Mouse (Mus musculus) liver, embryonic 11.5 days (tissue): ENCODE data around the gene Gpr157. TPM values are rescaled to one million over a fixed set of nuclear protein-coding genes. Genes with fewer than 3 reads are reported as not detected.

Experiments
- ATAC-seq: fragments of 200-750 bp; cut with Nextera tagmentation; replicated peaks from 2 replicates; pipeline ENCODE4 v1.8.0; 2017; ENCODE audit warnings: moderate number of reproducible peaks, mild to moderate bottlenecking, moderate TSS enrichment, moderate library complexity; ENCODE audit not compliant: low FRiP score
- DNase-seq: peaks from one replicate; pipeline ENCODE4 v3.0.0-alpha.2; 2017; ENCODE audit warnings: low spot score
- H3K27ac ChIP-seq: fragments of 300-500 bp; sonication (generic); 2 replicates; pipeline ENCODE4 v1.5.1; 2014; ENCODE audit warnings: mild to moderate bottlenecking, low read depth, low read length, control low read depth
- H3K27me3 ChIP-seq: fragments of 300-500 bp; sonication (generic); replicated peaks from 2 replicates; pipeline ENCODE4 v1.6.1; 2014; ENCODE audit warnings: low read length, mixed read lengths; ENCODE audit not compliant: control insufficient read depth, insufficient read depth
- H3K36me3 ChIP-seq: fragments of 300-500 bp; sonication (generic); 2 replicates; pipeline ENCODE4 v1.6.1; 2014; ENCODE audit warnings: mild to moderate bottlenecking, low read length, moderate library complexity, mixed read lengths; ENCODE audit not compliant: control insufficient read depth, insufficient read depth
- H3K4me1 ChIP-seq: fragments of 300-500 bp; sonication (generic); replicated peaks from 2 replicates; pipeline ENCODE4 v1.6.1; 2014; ENCODE audit warnings: low read length, mixed read lengths; ENCODE audit not compliant: control insufficient read depth, insufficient read depth
- H3K4me2 ChIP-seq: fragments of 300-500 bp; sonication (generic); 2 replicates; pipeline ENCODE4 v1.6.1; 2014; ENCODE audit warnings: mild to moderate bottlenecking, control low read depth, moderate library complexity
- H3K4me3 ChIP-seq: fragments of 300-500 bp; sonication (generic); 2 replicates; pipeline ENCODE4 v1.5.1; 2014; ENCODE audit warnings: low read depth, low read length, control low read depth
- H3K9ac ChIP-seq: fragments of 300-500 bp; sonication (generic); 2 replicates; pipeline ENCODE4 v1.6.1; 2014; ENCODE audit warnings: low read depth, low read length, control low read depth
- H3K9me3 ChIP-seq: fragments of 300-500 bp; sonication (generic); 2 replicates; pipeline ENCODE4 v1.6.1; 2016; ENCODE audit warnings: low read length, inconsistent platforms, mixed read lengths; ENCODE audit not compliant: control insufficient read depth
- WGBS: fragments of 180-500 bp; shearing (Covaris S2); extraction: QIAGEN DNeasy Blood & Tissue Kit; methylation state at CpG from one replicate; pipeline ENCODE4 v1.1.7; 2014; 5-methylcytosine and 5-hydroxymethylcytosine counted together
- polyA plus RNA-seq: library from polyadenylated mRNA; unstranded; fragments of >200 nt; fragmentation: Nextera tagmentation; extraction: Ambion mirVana; gene quantifications from 2 replicates; pipeline ENCODE4 v1.2.1, GENCODE M21; 2014

Gpr157 gene
- polyA plus RNA-seq, 1 experiment from 2014 or later = 0.29 TPM

DNA sequence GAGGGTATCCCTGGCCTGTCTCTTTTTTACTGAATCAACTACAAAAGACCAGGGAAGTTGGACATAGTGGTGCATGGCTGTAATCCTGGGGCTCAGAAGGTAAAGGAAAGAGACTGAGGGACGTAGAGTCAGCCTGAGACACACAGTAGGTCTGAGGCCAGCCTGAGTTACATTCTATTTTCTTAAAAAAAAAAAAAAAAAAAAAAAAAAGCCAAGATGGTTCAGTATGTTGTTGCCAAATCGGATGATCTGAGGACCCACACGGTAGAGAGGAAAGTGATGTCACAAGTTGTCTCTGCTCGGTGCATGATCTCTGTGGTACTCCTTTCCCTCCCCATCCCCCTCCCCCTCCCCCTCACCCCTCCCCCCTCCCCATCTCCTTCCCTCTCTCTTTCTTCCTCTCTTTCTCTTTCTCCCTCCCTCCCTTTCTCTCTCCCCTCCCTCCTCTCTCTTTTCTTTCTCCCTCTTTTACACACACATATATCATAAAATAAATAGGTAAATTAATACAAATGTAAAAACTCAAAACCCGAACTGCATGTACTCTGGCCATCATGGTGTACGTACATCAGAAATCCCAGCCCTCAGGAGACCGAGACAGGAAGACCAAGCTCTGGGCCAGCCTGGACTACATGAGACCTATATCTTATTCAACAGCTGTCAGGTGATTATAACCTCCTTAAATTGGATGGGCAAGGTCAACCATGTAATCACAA, 50.4 kb downstream of the Gpr157 start:
- H3K9ac ChIP-seq = no peak overlapping the region
- WGBS = 77% methylated on average over 7 of the region's 7 CpGs
- H3K4me3 ChIP-seq = no peak overlapping the region
- no peaks in the 10 kb centered on the region for H3K36me3 ChIP-seq
- H3K27ac ChIP-seq = no peak overlapping the region
- DNase-seq (no peak), ATAC-seq (peak; percentile 24; the same call in 1 of the 2 replicates)
- no peaks in the 10 kb centered on the region for H3K9me3 ChIP-seq
- no peaks in the 10 kb centered on the region for H3K27me3 ChIP-seq
- H3K4me1 ChIP-seq = peaks cover 16% of the 10 kb centered on the region
- peak overlapping the region; percentile 61 for H3K4me2 ChIP-seq

DNA sequence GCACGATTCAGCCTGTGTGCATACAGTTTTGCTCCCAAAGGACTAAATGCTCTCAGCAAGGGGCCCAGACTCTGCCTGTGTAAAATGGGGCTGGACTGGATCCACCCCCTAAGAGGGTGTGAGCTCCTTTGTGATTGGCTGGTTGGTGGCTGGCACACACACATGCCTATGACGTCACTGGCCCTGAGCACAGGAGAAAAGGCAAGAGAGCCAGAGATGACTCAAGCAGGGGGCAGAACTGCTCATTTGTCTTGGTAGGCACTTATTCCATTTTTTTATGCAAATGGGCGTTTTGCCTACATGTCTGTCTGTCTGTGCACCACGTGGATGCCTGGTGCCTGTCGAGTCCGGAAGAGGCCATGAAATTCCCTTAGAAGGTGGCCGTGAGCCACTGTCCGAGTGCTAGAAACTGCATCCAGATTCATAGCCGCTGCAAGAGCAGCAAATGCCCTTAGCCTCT, 50.9 kb downstream of the Gpr157 start:
- no peaks in the 10 kb centered on the region for H3K36me3 ChIP-seq
- WGBS = 20% methylated on average over 9 of the region's 9 CpGs
- no peak overlapping the region for H3K27ac ChIP-seq
- no peak overlapping the region for H3K9ac ChIP-seq
- peaks cover 10% of the 10 kb centered on the region for H3K4me1 ChIP-seq
- H3K4me2 ChIP-seq = peak overlapping the region; percentile 61
- H3K27me3 ChIP-seq = no peaks in the 10 kb centered on the region
- no peaks in the 10 kb centered on the region for H3K9me3 ChIP-seq
- H3K4me3 ChIP-seq = no peak overlapping the region; the same call in 1 of the 2 replicates
- DNase-seq (peak; percentile 63), ATAC-seq (peak; percentile 88)

DNA sequence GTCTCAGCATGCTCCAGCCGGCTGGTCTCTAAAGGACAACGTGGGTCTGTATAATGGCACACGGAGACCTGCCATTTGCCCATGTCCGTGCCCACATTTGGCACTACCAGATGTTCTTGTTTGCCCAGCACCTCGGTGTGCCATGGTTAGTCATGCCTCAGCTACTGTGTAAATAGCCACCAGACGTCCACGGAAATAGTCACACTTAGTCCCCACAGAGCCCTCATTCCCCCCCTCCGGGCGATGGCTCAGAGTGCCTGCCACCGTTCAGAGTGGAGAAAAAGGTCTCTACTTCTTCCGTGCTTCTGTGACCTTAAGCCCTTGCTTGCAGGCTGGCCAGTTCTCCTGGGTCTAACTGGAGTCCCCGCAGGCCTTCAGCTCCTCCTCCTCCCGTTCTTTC, 51.9 kb downstream of the Gpr157 start:
- H3K27ac ChIP-seq = no peak overlapping the region
- no peak for ATAC-seq
- no peaks in the 10 kb centered on the region for H3K27me3 ChIP-seq
- H3K4me1 ChIP-seq = peaks cover 6% of the 10 kb centered on the region
- H3K4me3 ChIP-seq = no peak overlapping the region
- H3K9me3 ChIP-seq = no peaks in the 10 kb centered on the region
- H3K4me2 ChIP-seq = no peak overlapping the region
- no peaks in the 10 kb centered on the region for H3K36me3 ChIP-seq
- WGBS = 72% methylated on average over 13 of the region's 13 CpGs
- no peak for DNase-seq
- no peak overlapping the region for H3K9ac ChIP-seq

DNA sequence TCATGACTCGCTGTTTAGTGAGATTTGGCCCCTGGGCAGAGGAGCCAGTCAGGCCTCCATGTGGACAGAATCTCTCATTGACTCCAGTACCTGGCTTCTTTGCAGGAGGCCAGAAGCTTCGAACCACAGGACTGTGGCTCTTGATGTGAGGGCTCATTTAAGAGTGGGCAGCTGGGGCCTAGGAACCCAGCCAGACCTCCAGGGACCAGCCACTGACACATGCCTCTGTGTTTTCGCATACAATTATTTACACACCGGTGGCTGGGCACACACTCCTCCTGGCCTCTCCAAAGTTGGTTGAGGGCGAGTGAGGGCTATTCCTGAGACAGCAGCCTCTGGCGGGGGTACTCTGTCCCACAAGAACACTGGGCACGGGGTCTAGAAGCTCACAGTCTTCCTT, 53.2 kb downstream of the Gpr157 start:
- no peak overlapping the region for H3K9ac ChIP-seq
- peaks cover 6% of the 10 kb centered on the region for H3K4me1 ChIP-seq
- H3K9me3 ChIP-seq = no peaks in the 10 kb centered on the region
- ATAC-seq (no peak), DNase-seq (no peak)
- no peaks in the 10 kb centered on the region for H3K36me3 ChIP-seq
- no peak overlapping the region for H3K4me2 ChIP-seq
- 77% methylated on average over 7 of the region's 7 CpGs for WGBS
- H3K27me3 ChIP-seq = no peaks in the 10 kb centered on the region
- no peak overlapping the region for H3K4me3 ChIP-seq
- H3K27ac ChIP-seq = no peak overlapping the region

DNA sequence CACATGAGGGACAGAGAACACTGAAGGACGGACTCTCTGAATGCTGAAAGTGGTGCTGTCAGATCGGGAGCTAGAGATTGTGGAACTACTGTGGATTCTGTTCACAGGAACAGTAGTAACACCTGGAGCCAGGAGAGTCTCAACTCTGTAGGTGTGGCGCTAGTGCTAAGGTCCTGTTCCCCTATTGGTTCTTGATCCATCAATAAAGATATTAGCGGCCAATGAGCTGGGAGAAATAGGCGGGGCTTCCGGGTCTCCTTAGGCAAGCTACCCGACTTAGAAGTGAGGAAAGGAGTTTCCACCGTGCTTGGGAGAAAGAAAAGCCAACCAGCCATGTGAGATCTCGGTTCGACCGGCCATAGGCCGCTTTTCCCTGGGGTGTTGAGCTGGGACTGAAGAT, 57.1 kb downstream of the Gpr157 start:
- Histone ChIP-seq H3K4me2 (no peak overlapping the region; the same call in 1 of the 2 replicates), H3K4me3 (no peak overlapping the region), H3K9ac (no peak overlapping the region), H3K4me1 (no peaks in the 10 kb centered on the region), H3K36me3 (no peaks in the 10 kb centered on the region), H3K27ac (no peak overlapping the region), H3K9me3 (no peaks in the 10 kb centered on the region), H3K27me3 (no peaks in the 10 kb centered on the region)
- WGBS = 20% methylated on average over 12 of the region's 12 CpGs
- ATAC-seq = no peak
- no peak for DNase-seq

DNA sequence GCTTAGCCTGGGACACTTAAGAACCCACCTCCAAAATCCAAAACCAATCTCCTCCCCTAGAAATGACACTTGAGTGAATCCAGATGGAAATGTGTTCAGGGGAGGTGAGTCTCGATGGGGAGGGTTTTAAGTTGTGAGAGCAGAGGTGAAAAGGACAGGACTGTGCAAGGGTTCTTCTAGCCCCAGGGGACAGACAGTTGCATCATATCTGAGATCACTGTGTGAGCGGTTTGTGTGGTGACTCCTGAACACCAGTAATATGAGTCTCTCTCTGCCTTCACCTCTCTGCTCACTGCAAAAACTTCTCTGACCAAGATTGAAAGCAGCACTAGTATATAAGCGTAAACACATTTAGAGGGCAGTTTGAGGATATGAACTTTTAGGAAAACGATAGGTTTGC, 59.1 kb downstream of the Gpr157 start:
- Histone ChIP-seq H3K36me3 (no peaks in the 10 kb centered on the region), H3K4me3 (no peak overlapping the region), H3K9me3 (no peaks in the 10 kb centered on the region), H3K27me3 (no peaks in the 10 kb centered on the region), H3K4me1 (no peaks in the 10 kb centered on the region), H3K27ac (no peak overlapping the region), H3K9ac (no peak overlapping the region), H3K4me2 (no peak overlapping the region)
- 75% methylated on average over 4 of the region's 4 CpGs for WGBS
- DNase-seq (no peak), ATAC-seq (no peak)

GRCm38 (mm10) chr4:150151045-150151444, 63.9 kb downstream of the Gpr157 start:
- 75% methylated on average over 7 of the region's 7 CpGs for WGBS
- no peaks in the 10 kb centered on the region for H3K36me3 ChIP-seq
- ATAC-seq = no peak
- peaks cover 3% of the 10 kb centered on the region; the same call in 1 of the 2 replicates for H3K4me1 ChIP-seq
- H3K27me3 ChIP-seq = no peaks in the 10 kb centered on the region
- H3K27ac ChIP-seq = no peak overlapping the region
- no peak overlapping the region for H3K9ac ChIP-seq
- no peaks in the 10 kb centered on the region for H3K9me3 ChIP-seq
- H3K4me3 ChIP-seq = no peak overlapping the region
- no peak overlapping the region for H3K4me2 ChIP-seq
- DNase-seq = no peak

DNA sequence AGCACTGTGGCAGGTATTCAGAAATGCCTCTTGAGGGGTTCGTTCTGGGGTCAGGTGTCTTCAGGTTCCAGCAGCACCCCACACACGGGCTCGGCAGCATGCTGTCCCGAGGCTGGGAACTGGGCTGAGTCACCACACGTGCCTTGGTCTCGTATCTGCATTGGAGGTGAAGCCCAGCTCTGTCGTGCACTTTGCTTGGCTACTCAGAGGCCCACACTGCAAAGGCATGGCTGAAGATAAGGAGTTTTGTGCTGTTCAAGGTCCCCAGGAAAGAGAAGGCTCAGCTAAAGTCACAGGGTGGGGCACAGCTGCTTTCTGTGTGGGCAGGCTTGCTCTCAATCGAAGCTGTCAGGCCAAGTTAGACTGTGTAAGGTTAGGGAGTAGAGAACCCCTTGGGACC, 65.3 kb downstream of the Gpr157 start:
- 59% methylated on average over 8 of the region's 8 CpGs for WGBS
- DNase-seq (no peak), ATAC-seq (peak; percentile 86)
- no peak overlapping the region for H3K4me2 ChIP-seq
- no peak overlapping the region for H3K27ac ChIP-seq
- H3K9me3 ChIP-seq = no peaks in the 10 kb centered on the region
- H3K27me3 ChIP-seq = no peaks in the 10 kb centered on the region
- H3K36me3 ChIP-seq = no peaks in the 10 kb centered on the region
- H3K9ac ChIP-seq = no peak overlapping the region
- H3K4me3 ChIP-seq = no peak overlapping the region
- H3K4me1 ChIP-seq = peaks cover 3% of the 10 kb centered on the region; the same call in 1 of the 2 replicates

- H3K4me3 ChIP-seq = no peak overlapping the region
- 77% methylated on average over 4 of the region's 4 CpGs for WGBS
- H3K36me3 ChIP-seq = no peaks in the 10 kb centered on the region
- no peak overlapping the region for H3K4me2 ChIP-seq
- peaks cover 3% of the 10 kb centered on the region; the same call in 1 of the 2 replicates for H3K4me1 ChIP-seq
- no peak overlapping the region for H3K9ac ChIP-seq
- H3K9me3 ChIP-seq = no peaks in the 10 kb centered on the region
- H3K27me3 ChIP-seq = no peaks in the 10 kb centered on the region; the same call in 1 of the 2 replicates
- no peak for DNase-seq
- no peak overlapping the region for H3K27ac ChIP-seq
- no peak for ATAC-seq
These were observed 68.1 kb downstream of the Gpr157 start for GRCm38 (mm10) chr4:150155301-150155700.
